Mouse (Mus musculus) CH12.LX (cell line): ENCODE data around the gene Engase.

Experiments
- CTCF ChIP-seq, 2 experiments: IDR thresholded peaks in 1 of 2; conservative IDR thresholded peaks in 1 of 2; 2 replicates each; pipeline ENCODE4 v1.5.1; 2011 to 2012; ENCODE audit warnings: low read depth in 2 of 2, low read length in 2 of 2, improper control_type of control experiment in 1 of 2, inconsistent platforms in 1 of 2, mild to moderate bottlenecking in 1 of 2, moderate library complexity in 1 of 2
- EP300 ChIP-seq: IDR thresholded peaks from 2 replicates; pipeline ENCODE4 v1.6.1; 2011; ENCODE audit warnings: low read length, improper control_type of control experiment
- ETS1 ChIP-seq: conservative IDR thresholded peaks from 2 replicates; pipeline ENCODE4 v1.6.1; 2012; ENCODE audit warnings: low read depth, mild to moderate bottlenecking, inconsistent platforms, low read length, improper control_type of control experiment, moderate library complexity
- HCFC1 ChIP-seq: IDR thresholded peaks from 2 replicates; pipeline ENCODE4 v1.6.1; 2012; ENCODE audit warnings: low read depth, mild to moderate bottlenecking, inconsistent platforms, low read length, improper control_type of control experiment
- MXI1 ChIP-seq: IDR thresholded peaks from 2 replicates; pipeline ENCODE4 v1.6.1; 2011; ENCODE audit warnings: mild to moderate bottlenecking, low read depth, low read length, improper control_type of control experiment
- POLR2A ChIP-seq: IDR thresholded peaks from 2 replicates; pipeline ENCODE4 v1.6.1; 2011; ENCODE audit warnings: low read depth, mild to moderate bottlenecking, improper control_type of control experiment, low read length
- ZNF384 ChIP-seq: IDR thresholded peaks from 2 replicates; pipeline ENCODE4 v1.6.1; 2012; ENCODE audit warnings: low read depth, low read length, improper control_type of control experiment, inconsistent platforms

DNA sequence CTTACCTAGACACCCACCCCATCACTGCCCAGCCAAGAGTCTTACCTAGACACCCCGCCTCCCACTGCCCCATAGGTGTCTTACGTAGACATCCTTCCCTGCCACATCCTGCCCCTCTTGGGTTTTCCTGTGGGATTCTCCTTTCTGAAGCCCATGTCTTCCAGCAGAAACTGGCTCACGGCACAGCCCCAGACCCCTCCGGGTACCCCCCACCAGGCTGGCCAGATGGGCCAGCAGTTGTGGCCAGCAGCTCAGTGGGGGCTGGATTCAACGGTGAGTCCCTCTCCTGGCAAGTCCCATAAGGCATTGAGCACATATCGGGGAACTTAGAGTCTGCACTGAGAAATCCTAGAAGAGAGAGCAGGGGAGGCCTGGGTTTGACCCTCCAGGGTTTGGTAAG is 9.7 kb downstream of the Engase start:
- TF ChIP-seq EP300 (no peak), POLR2A (no peak), ETS1 (no peak), HCFC1 (no peak), ZNF384 (no peak), CTCF (conservative IDR thresholded peaks at IDR 0.05 in 1 of 2, IDR thresholded peaks at IDR 0.05 in 1 of 2; ENCODE audit: low read depth in 2 of 2, low read length in 2 of 2) (no peak), MXI1 (no peak)
